Mouse (Mus musculus) heart, postnatal 0 days (tissue): ENCODE results near the gene Nf2.

Experiments used
- CTCF ChIP-seq: IDR thresholded peaks from 2 replicates; pipeline ENCODE4 v1.5.1; 2016; ENCODE audit warnings: antibody characterized with exemption, control low read depth, low read depth
- EP300 ChIP-seq: IDR thresholded peaks from 2 replicates; pipeline ENCODE4 v1.6.1; 2016; ENCODE audit warnings: antibody characterized with exemption, low read depth

- TF ChIP-seq CTCF, result no peak
- TF ChIP-seq EP300, result no peak
Measured at GRCm38 (mm10) chr11:4854181-4854580, 4.8 kb upstream of the Nf2 start.
